Mouse (Mus musculus) B cell, adult 67 days (primary cell): Measurements from ENCODE around the gene Myo5c. TPM values are rescaled to one million over a fixed set of nuclear protein-coding genes. Genes with fewer than 3 reads are reported as not detected.

ENCODE experiments used
- total RNA-seq, 2 experiments: library from RNA; stranded (reverse); gene quantifications; 4 replicates each; pipeline ENCODE4 v1.2.4; 2023

Myo5c gene
- under 1 TPM; 0.46 to 0.92 TPM for total RNA-seq

GRCm38 (mm10) chr9:75231841-75232746, at the start of gene Myo5c:
TSS of gene Myo5c (plus strand) at chr9:75232020.

GRCm38 (mm10) chr9:75306126-75306898, 74.5 kb downstream of the Myo5c start, which contains the start of gene Gnb5:
TSS of gene Gnb5 (plus strand) at chr9:75306288.

GRCm38 (mm10) chr9:75347458-75347857, 115.6 kb downstream of the Myo5c start, which contains the start of gene Bcl2l10:
TSS of gene Bcl2l10 (plus strand) at chr9:75347758.

Other genes starting within 250 kb of the Myo5c start
- 100 to 1,000 TPM; 146 to 172 TPM for gene Arpp19, start 194.4 kb upstream of the Myo5c start, total RNA-seq
- gene Myo5a, start 161.0 kb upstream of the Myo5c start, total RNA-seq, result 100 to 1,000 TPM; 144 to 163 TPM
- under 1 TPM; 0.42 to 0.44 TPM for gene Gnb5, start 74.3 kb downstream of the Myo5c start, total RNA-seq
- not detected for gene Bcl2l10, start 115.7 kb downstream of the Myo5c start, total RNA-seq
- gene Mapk6, start 178.0 kb downstream of the Myo5c start, total RNA-seq, result 100 to 1,000 TPM in 1 of 2 experiments, 10 to 100 TPM in 1; 98.0 to 110 TPM
- 10 to 100 TPM; 18.9 to 19.2 TPM for gene Leo1, start 209.5 kb downstream of the Myo5c start, total RNA-seq